Mouse (Mus musculus) midbrain, embryonic 12.5 days (tissue): Measurements from ENCODE around the gene Cops7b. TPM values are rescaled to one million over a fixed set of nuclear protein-coding genes. Genes with fewer than 3 reads are reported as not detected.

Source experiments
- ATAC-seq: fragments of 200-750 bp; cut with Nextera tagmentation; 2 replicates; pipeline ENCODE4 v1.8.0; 2017; ENCODE audit warnings: low read depth, moderate TSS enrichment, moderate library complexity; ENCODE audit not compliant: low FRiP score
- H3K27ac ChIP-seq: fragments of 300-500 bp; sonication (generic); replicated peaks from 2 replicates; pipeline ENCODE4 v1.5.1; 2016; ENCODE audit warnings: mild to moderate bottlenecking
- H3K27me3 ChIP-seq: fragments of 300-500 bp; sonication (generic); 2 replicates; pipeline ENCODE4 v1.6.1; 2016; ENCODE audit warnings: mild to moderate bottlenecking
- H3K36me3 ChIP-seq: fragments of 300-500 bp; sonication (generic); 2 replicates; pipeline ENCODE4 v1.6.1; 2016
- H3K4me1 ChIP-seq: fragments of 300-500 bp; sonication (generic); 2 replicates; pipeline ENCODE4 v1.6.1; 2016
- H3K4me2 ChIP-seq: fragments of 300-500 bp; sonication (generic); replicated peaks from 2 replicates; pipeline ENCODE4 v1.6.1; 2016; ENCODE audit warnings: mild to moderate bottlenecking, moderate library complexity
- H3K4me3 ChIP-seq: fragments of 300-500 bp; sonication (generic); 2 replicates; pipeline ENCODE4 v1.5.1; 2016; ENCODE audit warnings: mild to moderate bottlenecking
- H3K9ac ChIP-seq: fragments of 300-500 bp; sonication (generic); replicated peaks from 2 replicates; pipeline ENCODE4 v1.6.1; 2016; ENCODE audit warnings: mild to moderate bottlenecking, moderate library complexity
- H3K9me3 ChIP-seq: fragments of 300-500 bp; sonication (generic); 2 replicates; pipeline ENCODE4 v1.6.1; 2016; ENCODE audit warnings: mild to moderate bottlenecking
- WGBS: fragments of 180-500 bp; shearing (Covaris S2); methylation state at CpG from one replicate; pipeline ENCODE4 v1.1.7; 2016; 5-methylcytosine and 5-hydroxymethylcytosine counted together
- polyA plus RNA-seq: library from polyadenylated mRNA; unstranded; fragments of >200 nt; fragmentation: Nextera tagmentation; extraction: Ambion mirVana; gene quantifications from 2 replicates; pipeline ENCODE4 v1.2.1, GENCODE M21; 2016

The Cops7b gene
- polyA plus RNA-seq, 1 experiment from 2014 or later: 62.6 TPM

GRCm38 (mm10) chr1:86600117-86600516 lies 17.4 kb downstream of the Cops7b start:
- Histone ChIP-seq H3K4me1 (no peaks in the 10 kb centered on the region), H3K36me3 (peaks cover 90% of the 10 kb centered on the region), H3K4me2 (no peak overlapping the region), H3K27me3 (no peaks in the 10 kb centered on the region), H3K9ac (no peak overlapping the region), H3K9me3 (no peaks in the 10 kb centered on the region), H3K4me3 (no peak overlapping the region), H3K27ac (no peak overlapping the region)
- ATAC-seq: no peak
- 96% methylated on average over 2 of the region's 2 CpGs for WGBS

DNA sequence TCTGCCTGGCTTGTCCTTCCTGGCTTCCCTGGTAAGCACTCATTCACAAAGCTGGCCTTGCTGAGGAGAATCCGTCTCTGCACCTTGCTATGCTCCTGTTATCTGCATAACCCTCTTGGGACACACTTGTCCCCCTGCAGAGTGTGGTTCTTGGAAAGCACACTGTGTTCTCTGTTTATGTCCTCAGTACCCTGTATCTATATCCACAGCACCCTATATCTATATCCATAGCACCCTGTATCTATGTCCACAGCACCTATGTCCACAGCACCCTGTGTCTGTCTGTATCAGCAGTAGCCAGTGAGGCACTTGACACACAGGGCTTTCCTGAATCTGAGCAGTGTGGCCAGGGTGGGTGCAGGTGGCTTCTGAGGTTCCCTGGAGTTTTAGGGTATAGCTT lies 28.2 kb downstream of the Cops7b start:
- Histone ChIP-seq H3K27ac (no peak overlapping the region), H3K27me3 (no peaks in the 10 kb centered on the region), H3K9ac (no peak overlapping the region), H3K36me3 (peaks cover 21% of the 10 kb centered on the region), H3K4me1 (no peaks in the 10 kb centered on the region), H3K4me2 (no peak overlapping the region), H3K4me3 (no peak overlapping the region), H3K9me3 (no peaks in the 10 kb centered on the region)
- WGBS: 71% methylated on average over 1 of the region's 1 CpGs
- no peak for ATAC-seq

DNA sequence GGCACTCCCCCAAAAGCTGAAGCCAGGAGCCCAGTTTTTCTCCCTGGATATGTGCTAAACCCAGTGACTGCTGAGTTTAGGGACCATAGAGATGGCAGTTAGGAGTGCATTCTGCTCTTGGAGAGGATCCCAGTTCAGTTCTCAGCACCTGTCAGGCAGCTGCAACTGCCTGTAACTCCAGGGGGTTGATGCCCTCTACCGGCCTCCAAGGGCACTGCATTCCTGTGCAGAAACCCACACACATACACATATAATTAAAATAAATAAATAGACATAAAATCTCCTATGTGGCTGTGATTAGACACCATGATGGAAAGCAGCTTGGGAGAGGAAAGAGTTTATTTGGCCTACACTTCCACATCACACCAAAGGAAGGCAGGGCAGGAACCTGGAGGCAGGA lies 29.4 kb downstream of the Cops7b start:
- Histone ChIP-seq H3K36me3 (peaks cover 16% of the 10 kb centered on the region), H3K9ac (no peak overlapping the region), H3K4me3 (no peak overlapping the region), H3K4me1 (no peaks in the 10 kb centered on the region), H3K27ac (no peak overlapping the region), H3K27me3 (no peaks in the 10 kb centered on the region), H3K9me3 (no peaks in the 10 kb centered on the region), H3K4me2 (no peak overlapping the region)
- ATAC-seq: no peak
- WGBS: 69% methylated on average over 1 of the region's 1 CpGs

DNA sequence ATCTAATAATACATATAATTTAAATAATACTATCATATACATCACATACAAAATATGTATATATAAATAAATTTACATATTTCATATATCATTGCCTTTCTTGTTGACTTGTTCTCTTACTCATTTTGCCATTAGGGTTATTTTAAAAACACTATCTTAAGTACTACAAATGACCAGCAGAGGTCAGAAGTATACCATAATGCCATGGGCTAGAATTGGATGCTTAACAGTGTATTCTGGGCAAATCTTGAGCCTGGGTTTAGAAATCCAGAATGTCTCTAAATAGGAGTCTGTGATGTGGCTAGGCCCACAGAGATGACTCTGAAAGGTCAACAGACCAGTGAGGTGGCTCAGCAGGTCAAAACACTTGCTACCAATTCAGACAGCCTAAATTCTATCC lies 31.6 kb downstream of the Cops7b start:
- no peak for ATAC-seq
- no peaks in the 10 kb centered on the region for H3K9me3 ChIP-seq
- H3K27ac ChIP-seq: no peak overlapping the region
- H3K4me1 ChIP-seq: no peaks in the 10 kb centered on the region
- H3K4me2 ChIP-seq: no peak overlapping the region
- H3K27me3 ChIP-seq: no peaks in the 10 kb centered on the region
- H3K36me3 ChIP-seq: peaks cover 6% of the 10 kb centered on the region; the same call in 1 of the 2 replicates
- H3K9ac ChIP-seq: no peak overlapping the region
- no peak overlapping the region for H3K4me3 ChIP-seq

- Histone ChIP-seq H3K4me3 (no peak overlapping the region), H3K9ac (no peak overlapping the region)
- WGBS: 56% methylated on average over 10 of the region's 10 CpGs
These were observed 35.9 kb downstream of the Cops7b start for GRCm38 (mm10) chr1:86618454-86619125.

DNA sequence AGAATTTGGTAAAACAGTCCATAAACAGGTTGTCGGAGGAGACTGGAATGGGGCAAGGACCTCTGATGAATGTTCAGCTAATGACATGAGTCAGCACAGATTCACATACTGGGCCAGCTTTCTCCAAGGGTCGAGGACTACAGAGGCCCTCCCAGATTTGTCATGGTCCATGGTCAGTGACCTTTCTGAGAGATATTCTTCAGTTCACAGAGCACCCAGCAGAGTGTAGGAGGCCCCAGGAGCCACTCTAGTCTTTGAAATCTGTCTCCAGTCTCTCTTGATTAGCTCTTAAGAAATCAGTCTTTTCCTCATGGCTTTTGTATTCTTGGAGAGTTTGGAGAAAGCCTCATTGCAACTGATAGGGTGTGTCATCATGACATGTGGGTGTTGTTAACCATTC lies 39.6 kb downstream of the Cops7b start:
- H3K4me1 ChIP-seq: no peaks in the 10 kb centered on the region
- H3K36me3 ChIP-seq: no peaks in the 10 kb centered on the region
- 68% methylated on average over 2 of the region's 2 CpGs for WGBS
- no peaks in the 10 kb centered on the region for H3K27me3 ChIP-seq
- H3K9ac ChIP-seq: no peak overlapping the region
- no peak overlapping the region for H3K4me3 ChIP-seq
- no peaks in the 10 kb centered on the region for H3K9me3 ChIP-seq
- H3K4me2 ChIP-seq: no peak overlapping the region
- H3K27ac ChIP-seq: no peak overlapping the region
- no peak for ATAC-seq

More at GRCm38 (mm10) chr1:86618454-86619125, 35.9 kb downstream of the Cops7b start:
- H3K27ac ChIP-seq: no peak overlapping the region
- no peak overlapping the region for H3K4me2 ChIP-seq
- no peaks in the 10 kb centered on the region for H3K27me3 ChIP-seq
- no peaks in the 10 kb centered on the region for H3K9me3 ChIP-seq
- no peaks in the 10 kb centered on the region for H3K36me3 ChIP-seq
- H3K4me1 ChIP-seq: no peaks in the 10 kb centered on the region
- no peak for ATAC-seq

DNA sequence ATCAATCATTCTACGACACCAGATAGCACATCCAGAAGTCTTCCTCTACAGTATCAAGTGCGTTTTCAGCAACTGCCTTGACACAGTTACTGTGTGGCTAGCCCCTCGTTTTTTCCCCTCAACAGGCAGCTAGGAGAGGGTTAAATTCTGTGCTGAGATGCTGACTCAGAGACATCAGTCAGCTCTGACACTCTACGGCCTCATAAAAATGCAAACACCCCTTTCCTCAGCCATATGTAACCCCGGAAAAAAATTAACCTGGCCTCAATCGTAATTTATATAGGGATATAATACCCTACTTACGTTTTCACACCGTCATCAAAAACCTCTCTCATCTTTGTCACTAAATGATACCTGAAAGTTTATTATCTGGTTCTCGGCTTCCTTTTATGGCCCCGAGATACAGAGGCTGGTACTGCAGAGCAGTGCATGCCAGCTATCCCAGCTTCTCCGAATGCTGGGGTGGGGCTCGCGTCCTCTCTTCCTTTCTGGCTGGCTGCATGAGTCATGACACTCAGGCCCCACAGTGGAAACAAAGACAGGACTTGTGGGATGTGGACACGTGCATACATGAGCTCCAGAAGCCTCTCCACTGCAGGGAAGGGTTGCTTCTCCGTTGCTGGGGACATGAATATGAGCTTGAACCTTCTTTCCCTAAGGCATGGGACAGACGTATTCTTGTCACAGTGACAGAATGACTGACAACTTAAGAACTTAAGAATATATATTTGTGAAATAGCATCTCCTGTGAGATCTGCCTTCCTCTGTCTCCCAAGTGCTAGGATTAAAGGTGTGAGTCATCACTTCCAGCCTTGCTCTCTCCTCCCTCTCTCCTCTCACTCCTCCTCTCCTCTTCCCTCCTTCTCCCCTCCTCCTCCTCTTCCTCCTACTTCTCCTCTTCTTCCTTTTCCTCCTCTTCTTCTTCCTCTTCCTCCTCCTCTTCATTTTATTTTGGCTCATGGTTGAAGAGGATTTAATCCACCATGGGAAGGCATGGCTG lies 40.6 kb downstream of the Cops7b start:
- ATAC-seq: no peak
- Histone ChIP-seq H3K4me2 (no peak overlapping the region), H3K4me3 (no peak overlapping the region), H3K27ac (no peak overlapping the region), H3K9me3 (no peaks in the 10 kb centered on the region), H3K9ac (no peak overlapping the region), H3K36me3 (no peaks in the 10 kb centered on the region), H3K27me3 (no peaks in the 10 kb centered on the region), H3K4me1 (no peaks in the 10 kb centered on the region)
- WGBS: 79% methylated on average over 16 of the region's 16 CpGs

GRCm38 (mm10) chr1:86628270-86628669 lies 45.6 kb downstream of the Cops7b start:
- Histone ChIP-seq H3K4me3 (no peak overlapping the region), H3K4me2 (no peak overlapping the region), H3K9me3 (no peaks in the 10 kb centered on the region), H3K4me1 (no peaks in the 10 kb centered on the region), H3K27ac (no peak overlapping the region), H3K9ac (no peak overlapping the region), H3K27me3 (no peaks in the 10 kb centered on the region), H3K36me3 (no peaks in the 10 kb centered on the region)
- WGBS: 74% methylated on average over 3 of the region's 3 CpGs
- no peak for ATAC-seq

DNA sequence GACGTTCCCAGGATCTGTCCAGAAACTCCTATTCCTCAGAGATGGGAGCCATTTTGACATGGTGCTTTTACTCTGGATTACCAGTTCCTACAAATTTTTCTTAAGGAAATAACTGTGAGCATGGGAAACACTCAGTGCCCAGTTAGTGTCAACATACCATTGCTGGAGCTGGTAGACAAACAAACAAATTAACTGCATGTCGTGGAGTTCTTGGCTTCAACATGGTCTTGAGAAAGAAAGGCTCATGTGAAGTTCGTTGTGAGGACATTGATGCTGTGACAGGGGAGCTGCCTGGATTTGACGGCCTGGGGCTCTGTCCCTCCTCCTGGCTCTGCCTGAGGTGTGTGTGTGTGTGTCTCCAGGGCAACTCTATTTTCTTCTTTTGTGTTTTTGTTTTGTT lies 47.2 kb downstream of the Cops7b start:
- H3K4me1 ChIP-seq: peaks cover 8% of the 10 kb centered on the region; the same call in 1 of the 2 replicates
- H3K27ac ChIP-seq: no peak overlapping the region
- 56% methylated on average over 4 of the region's 4 CpGs for WGBS
- H3K9me3 ChIP-seq: no peaks in the 10 kb centered on the region
- ATAC-seq: no peak
- no peaks in the 10 kb centered on the region for H3K27me3 ChIP-seq
- H3K4me3 ChIP-seq: no peak overlapping the region
- H3K9ac ChIP-seq: no peak overlapping the region
- H3K36me3 ChIP-seq: no peaks in the 10 kb centered on the region
- no peak overlapping the region for H3K4me2 ChIP-seq

- WGBS: 75% methylated on average over 4 of the region's 4 CpGs
- ATAC-seq: no peak
- H3K9me3 ChIP-seq: no peaks in the 10 kb centered on the region
- H3K4me2 ChIP-seq: no peak overlapping the region
- peaks cover 8% of the 10 kb centered on the region; the same call in 1 of the 2 replicates for H3K4me1 ChIP-seq
- H3K36me3 ChIP-seq: no peaks in the 10 kb centered on the region
- H3K27me3 ChIP-seq: no peaks in the 10 kb centered on the region
- H3K27ac ChIP-seq: no peak overlapping the region
- H3K9ac ChIP-seq: no peak overlapping the region
- H3K4me3 ChIP-seq: no peak overlapping the region
These were observed 47.8 kb downstream of the Cops7b start for GRCm38 (mm10) chr1:86630527-86630926.

- no peaks in the 10 kb centered on the region for H3K27me3 ChIP-seq
- peaks cover 8% of the 10 kb centered on the region; the same call in 1 of the 2 replicates for H3K4me1 ChIP-seq
- H3K27ac ChIP-seq: no peak overlapping the region
- H3K36me3 ChIP-seq: no peaks in the 10 kb centered on the region
- H3K4me3 ChIP-seq: no peak overlapping the region
- H3K9me3 ChIP-seq: no peaks in the 10 kb centered on the region
- no peak for ATAC-seq
- H3K4me2 ChIP-seq: no peak overlapping the region
- no peak overlapping the region for H3K9ac ChIP-seq
- WGBS: 74% methylated on average over 6 of the region's 6 CpGs
These were observed 50.2 kb downstream of the Cops7b start for GRCm38 (mm10) chr1:86632732-86633380.

- H3K36me3 ChIP-seq: no peaks in the 10 kb centered on the region
- peaks cover 8% of the 10 kb centered on the region; the same call in 1 of the 2 replicates for H3K4me1 ChIP-seq
- H3K4me3 ChIP-seq: no peak overlapping the region
- H3K9ac ChIP-seq: no peak overlapping the region
- H3K27me3 ChIP-seq: no peaks in the 10 kb centered on the region
- H3K27ac ChIP-seq: no peak overlapping the region
- no peak for ATAC-seq
- WGBS: 44% methylated on average over 3 of the region's 3 CpGs
- no peak overlapping the region for H3K4me2 ChIP-seq
- no peaks in the 10 kb centered on the region for H3K9me3 ChIP-seq
These were observed 50.7 kb downstream of the Cops7b start for GRCm38 (mm10) chr1:86633434-86633833.
